Mouse (Mus musculus): ENCODE results near the gene Spa17. TPM values are rescaled to one million over a fixed set of nuclear protein-coding genes. Genes with fewer than 3 reads are reported as not detected.

Spa17 gene
- polyA plus RNA-seq, 1 experiment from 2014 or later, result 4.0 TPM

- H3K4me1 ChIP-seq (replicated peaks; ENCODE audit: control insufficient read depth, insufficient read depth), result no peaks in the 10 kb centered on the region; the same call in 1 of the 2 replicates
- no peak overlapping the region for H3K4me2 ChIP-seq (replicated peaks; ENCODE audit: low read depth)
- ATAC-seq (ENCODE audit: low FRiP score, low TSS enrichment) (no peak), DNase-seq (ENCODE audit: low spot score) (no peak)
- no peaks in the 10 kb centered on the region for H3K9me3 ChIP-seq (ENCODE audit: control insufficient read depth, low read length)
- H3K36me3 ChIP-seq (ENCODE audit: control insufficient read depth, insufficient read depth, low read length), result no peaks in the 10 kb centered on the region
- no peak overlapping the region for H3K27ac ChIP-seq (replicated peaks)
- H3K27me3 ChIP-seq (ENCODE audit: control insufficient read depth, insufficient read depth, low read length), result peaks cover 2% of the 10 kb centered on the region; the same call in 1 of the 2 replicates
- WGBS, result 73% methylated on average over 3 of the region's 3 CpGs
- no peak for TF ChIP-seq CTCF (IDR thresholded peaks at IDR 0.05; ENCODE audit: low read depth)
- TF ChIP-seq EP300 (optimal IDR thresholded peaks at IDR 0.05), result no peak
- H3K9ac ChIP-seq (ENCODE audit: low read length), result no peak overlapping the region
- no peak overlapping the region for H3K4me3 ChIP-seq (ENCODE audit: low read depth, low read length)
Measured at GRCm38 (mm10) chr9:37556366-37556765, 57.2 kb downstream of the Spa17 start.

GRCm38 (mm10) chr9:37554838-37555748 lies 58.4 kb downstream of the Spa17 start, which contains the start of gene Siae:
Siae (plus strand) TSS chr9:37555698.
- peaks cover 2% of the 10 kb centered on the region; the same call in 1 of the 2 replicates for H3K27me3 ChIP-seq (ENCODE audit: control insufficient read depth, insufficient read depth, low read length)
- H3K4me1 ChIP-seq (replicated peaks; ENCODE audit: control insufficient read depth, insufficient read depth), result no peaks in the 10 kb centered on the region; the same call in 1 of the 2 replicates
- H3K4me3 ChIP-seq (ENCODE audit: low read depth, low read length), result no peak within 1 kb of the TSS
- no peak within 1 kb of the TSS for H3K27ac ChIP-seq (replicated peaks)
- H3K4me2 ChIP-seq (replicated peaks; ENCODE audit: low read depth), result no peak within 1 kb of the TSS
- H3K9ac ChIP-seq (ENCODE audit: low read length), result no peak within 1 kb of the TSS
- 37% methylated on average over 7 of the region's 7 CpGs for WGBS
- H3K36me3 ChIP-seq (ENCODE audit: control insufficient read depth, insufficient read depth, low read length), result no peaks in the 10 kb centered on the region
- no peak for ATAC-seq (ENCODE audit: low FRiP score, low TSS enrichment)
- TF ChIP-seq EP300 (optimal IDR thresholded peaks at IDR 0.05) (no peak), CTCF (IDR thresholded peaks at IDR 0.05; ENCODE audit: low read depth) (no peak)
- no peaks in the 10 kb centered on the region for H3K9me3 ChIP-seq (ENCODE audit: control insufficient read depth, low read length)
- no peak for DNase-seq (ENCODE audit: low spot score)

GRCm38 (mm10) chr9:37554279-37554678 lies 59.2 kb downstream of the Spa17 start:
- no peak overlapping the region for H3K4me2 ChIP-seq (replicated peaks; ENCODE audit: low read depth)
- no peak overlapping the region for H3K9ac ChIP-seq (ENCODE audit: low read length)
- no peak overlapping the region for H3K27ac ChIP-seq (replicated peaks)
- TF ChIP-seq EP300 (optimal IDR thresholded peaks at IDR 0.05) (no peak), CTCF (IDR thresholded peaks at IDR 0.05; ENCODE audit: low read depth) (no peak)
- peaks cover 2% of the 10 kb centered on the region; the same call in 1 of the 2 replicates for H3K27me3 ChIP-seq (ENCODE audit: control insufficient read depth, insufficient read depth, low read length)
- no peaks in the 10 kb centered on the region for H3K9me3 ChIP-seq (ENCODE audit: control insufficient read depth, low read length)
- DNase-seq (ENCODE audit: low spot score) (no peak), ATAC-seq (ENCODE audit: low FRiP score, low TSS enrichment) (no peak)
- H3K4me3 ChIP-seq (ENCODE audit: low read depth, low read length), result no peak overlapping the region
- H3K36me3 ChIP-seq (ENCODE audit: control insufficient read depth, insufficient read depth, low read length), result no peaks in the 10 kb centered on the region
- H3K4me1 ChIP-seq (replicated peaks; ENCODE audit: control insufficient read depth, insufficient read depth), result no peaks in the 10 kb centered on the region; the same call in 1 of the 2 replicates
- WGBS, result 92% methylated on average over 1 of the region's 1 CpGs

Other genes with a start within 250 kb of the Spa17 start
- 0.08 and 0.10 TPM in 2 replicates for gene Hepacam, start 246.4 kb downstream of the Spa17 start, polyA plus RNA-seq (2015; fragmentation: Nextera tagmentation; extraction: Ambion mirVana)
- gene Robo4, start 211.8 kb downstream of the Spa17 start, polyA plus RNA-seq (2015; fragmentation: Nextera tagmentation; extraction: Ambion mirVana), result 4.4 and 5.2 TPM in 2 replicates
- gene Robo3, start 180.5 kb downstream of the Spa17 start, polyA plus RNA-seq (2015; fragmentation: Nextera tagmentation; extraction: Ambion mirVana), result 0.02 and 0.11 TPM in 2 replicates
- gene Msantd2, start 124.4 kb downstream of the Spa17 start, polyA plus RNA-seq (2015; fragmentation: Nextera tagmentation; extraction: Ambion mirVana), result 7.5 TPM in 2 replicates
- gene Esam, start 85.6 kb downstream of the Spa17 start, polyA plus RNA-seq (2015; fragmentation: Nextera tagmentation; extraction: Ambion mirVana), result 28.2 and 30.5 TPM in 2 replicates
- gene Vsig2, start 74.5 kb downstream of the Spa17 start, polyA plus RNA-seq (2015; fragmentation: Nextera tagmentation; extraction: Ambion mirVana), result 350 and 369 TPM in 2 replicates
- gene Nrgn, start 60.8 kb downstream of the Spa17 start, polyA plus RNA-seq (2015; fragmentation: Nextera tagmentation; extraction: Ambion mirVana), result 2.3 and 2.6 TPM in 2 replicates
- gene Siae, start 58.0 kb downstream of the Spa17 start, polyA plus RNA-seq (2015; fragmentation: Nextera tagmentation; extraction: Ambion mirVana), result 6.9 and 7.7 TPM in 2 replicates
- 171 and 180 TPM in 2 replicates for gene Tbrg1, start 43.6 kb upstream of the Spa17 start, polyA plus RNA-seq (2015; fragmentation: Nextera tagmentation; extraction: Ambion mirVana)
- gene Panx3, start 55.5 kb upstream of the Spa17 start, polyA plus RNA-seq (2015; fragmentation: Nextera tagmentation; extraction: Ambion mirVana), result 0.15 TPM in 1 of 2 replicates, not detected in the other
- gene Olfr160, start 102.5 kb upstream of the Spa17 start, polyA plus RNA-seq (2015; fragmentation: Nextera tagmentation; extraction: Ambion mirVana), result 0.04 TPM in 1 of 2 replicates, not detected in the other
- not detected in 2 replicates for gene Olfr874, start 131.4 kb upstream of the Spa17 start, polyA plus RNA-seq (2015; fragmentation: Nextera tagmentation; extraction: Ambion mirVana)
- not detected in 2 replicates for gene Olfr875, start 158.1 kb upstream of the Spa17 start, polyA plus RNA-seq (2015; fragmentation: Nextera tagmentation; extraction: Ambion mirVana)
- not detected in 2 replicates for gene Olfr876, start 189.3 kb upstream of the Spa17 start, polyA plus RNA-seq (2015; fragmentation: Nextera tagmentation; extraction: Ambion mirVana)
- gene Olfr877, start 240.5 kb upstream of the Spa17 start, polyA plus RNA-seq (2015; fragmentation: Nextera tagmentation; extraction: Ambion mirVana), result 0.04 TPM in 1 of 2 replicates, not detected in the other